Mouse (Mus musculus) lung, adult 2 months (tissue): ENCODE measurements around the gene Tns3. TPM values are rescaled to one million over a fixed set of nuclear protein-coding genes. Genes with fewer than 3 reads are reported as not detected.
A peak's percentile ranks its signal among the peaks of the same experiment; 100 is the strongest.

ENCODE experiments used
- DNase-seq: peaks from one replicate; pipeline ENCODE4 v3.0.0; 2022
- H3K4me1 ChIP-seq: fragments of 200-500 bp; 2 replicates; pipeline ENCODE4 v1.6.1; 2011; ENCODE audit warnings: low read length; ENCODE audit not compliant: control insufficient read depth, insufficient read depth
- H3K4me3 ChIP-seq: fragments of 200-500 bp; replicated peaks from 2 replicates; pipeline ENCODE3; 2011; ENCODE audit warnings: low read depth, mild to moderate bottlenecking, control low read depth, low read length; ENCODE audit errors: extremely low read depth
- CTCF ChIP-seq: fragments of 200-500 bp; IDR thresholded peaks from 2 replicates; pipeline ENCODE4 v1.5.1; 2011; ENCODE audit warnings: mild to moderate bottlenecking, low read length, control low read depth; ENCODE audit not compliant: insufficient read depth
- POLR2A ChIP-seq: fragments of 200-500 bp; IDR thresholded peaks from 2 replicates; pipeline ENCODE4 v1.6.1; 2011; ENCODE audit warnings: low read depth, mild to moderate bottlenecking, control low read depth, low read length, borderline replicate concordance; ENCODE audit errors: extremely low read depth
- WGBS: fragments of 180-500 bp; shearing (Covaris S2); methylation state at CpG from one replicate; pipeline ENCODE4 v1.1.7; 2018; 5-methylcytosine and 5-hydroxymethylcytosine counted together
- polyA plus RNA-seq: library from polyadenylated mRNA; depleted of rRNA; stranded (reverse); fragments of >200 nt; gene quantifications from 2 replicates; pipeline ENCODE4 v1.2.3, GENCODE M21; 2012

The Tns3 gene
- polyA plus RNA-seq, 1 experiment = 160 TPM

GRCm38 (mm10) chr11:8513359-8514253 lies 150.7 kb downstream of the Tns3 start:
- 67% methylated on average over 7 of the region's 7 CpGs for WGBS
- peaks cover 3% of the 10 kb centered on the region; the same call in 1 of the 2 replicates for H3K4me1 ChIP-seq
- no peak for DNase-seq

GRCm38 (mm10) chr11:8510294-8510693 lies 154.0 kb downstream of the Tns3 start:
- 75% methylated on average over 2 of the region's 2 CpGs for WGBS
- no peak for DNase-seq
- H3K4me1 ChIP-seq = peaks cover 3% of the 10 kb centered on the region; the same call in 1 of the 2 replicates
- H3K4me3 ChIP-seq = no peak overlapping the region
- TF ChIP-seq CTCF (no peak), POLR2A (no peak)

More at GRCm38 (mm10) chr11:8513359-8514253, 150.7 kb downstream of the Tns3 start:
- no peak overlapping the region for H3K4me3 ChIP-seq
- no peak for TF ChIP-seq POLR2A

GRCm38 (mm10) chr11:8509614-8510013 lies 154.7 kb downstream of the Tns3 start:
- Histone ChIP-seq H3K4me3 (no peak overlapping the region), H3K4me1 (peaks cover 3% of the 10 kb centered on the region; the same call in 1 of the 2 replicates)
- WGBS = 68% methylated on average over 7 of the region's 7 CpGs
- no peak for TF ChIP-seq POLR2A
- no peak for TF ChIP-seq CTCF
- DNase-seq = no peak

- H3K4me3 ChIP-seq = peak overlapping the region; percentile 67
- TF ChIP-seq CTCF (no peak), POLR2A (peak; percentile 62; the same call in 1 of the 2 replicates)
- peaks cover 7% of the 10 kb centered on the region for H3K4me1 ChIP-seq
- WGBS = 48% methylated on average over 11 of the region's 11 CpGs
- DNase-seq = peak; percentile 76
Measured at GRCm38 (mm10) chr11:8503735-8504134, 160.6 kb downstream of the Tns3 start.

GRCm38 (mm10) chr11:8500855-8501254 lies 163.5 kb downstream of the Tns3 start:
- TF ChIP-seq CTCF (no peak), POLR2A (no peak)
- Histone ChIP-seq H3K4me1 (peaks cover 22% of the 10 kb centered on the region), H3K4me3 (peak overlapping the region; percentile 36)
- DNase-seq = peak; percentile 42
- 50% methylated on average over 6 of the region's 6 CpGs for WGBS

- no peak for TF ChIP-seq CTCF
- no peak for TF ChIP-seq POLR2A
- 35% methylated on average over 6 of the region's 6 CpGs for WGBS
- DNase-seq = no peak
- Histone ChIP-seq H3K4me3 (no peak overlapping the region), H3K4me1 (peaks cover 21% of the 10 kb centered on the region)
Measured at GRCm38 (mm10) chr11:8497136-8497535, 167.2 kb downstream of the Tns3 start.

- H3K4me3 ChIP-seq = no peak overlapping the region
- TF ChIP-seq CTCF (no peak), POLR2A (no peak)
- H3K4me1 ChIP-seq = peaks cover 21% of the 10 kb centered on the region
- DNase-seq = no peak
- 22% methylated on average over 5 of the region's 5 CpGs for WGBS
Measured at GRCm38 (mm10) chr11:8496686-8497085, 167.6 kb downstream of the Tns3 start.

GRCm38 (mm10) chr11:8495801-8496200 lies 168.5 kb downstream of the Tns3 start:
- no peak for TF ChIP-seq POLR2A
- no peak for TF ChIP-seq CTCF
- Histone ChIP-seq H3K4me3 (no peak overlapping the region), H3K4me1 (peaks cover 21% of the 10 kb centered on the region)
- DNase-seq = no peak
- 80% methylated on average over 7 of the region's 7 CpGs for WGBS

- 70% methylated on average over 8 of the region's 8 CpGs for WGBS
- TF ChIP-seq POLR2A (no peak), CTCF (no peak)
- Histone ChIP-seq H3K4me1 (peaks cover 21% of the 10 kb centered on the region), H3K4me3 (no peak overlapping the region)
- no peak for DNase-seq
Measured at GRCm38 (mm10) chr11:8495036-8495435, 169.3 kb downstream of the Tns3 start.

- TF ChIP-seq POLR2A (no peak), CTCF (no peak)
- no peak for DNase-seq
- WGBS = 61% methylated on average over 8 of the region's 8 CpGs
- no peak overlapping the region for H3K4me3 ChIP-seq
- peaks cover 21% of the 10 kb centered on the region for H3K4me1 ChIP-seq
Measured at GRCm38 (mm10) chr11:8493931-8494490, 170.3 kb downstream of the Tns3 start.
